Mouse (Mus musculus) cerebellum, adult 2 months (tissue): ENCODE data around the gene Catip. TPM values are rescaled to one million over a fixed set of nuclear protein-coding genes. Genes with fewer than 3 reads are reported as not detected.

Experiments
- DNase-seq, 2 experiments: peaks; one replicate each; pipeline ENCODE4 v3.0.0; 2021
- H3K27ac ChIP-seq: fragments of 200-500 bp; 2 replicates; pipeline ENCODE4 v1.5.1; 2012; ENCODE audit warnings: low read length, control low read depth, inconsistent platforms; ENCODE audit not compliant: insufficient read depth
- H3K27me3 ChIP-seq: fragments of 200-500 bp; 2 replicates; pipeline ENCODE4 v1.6.1; 2012; ENCODE audit warnings: inconsistent platforms, mild to moderate bottlenecking, low read length, moderate library complexity; ENCODE audit not compliant: control insufficient read depth, insufficient read depth
- H3K4me1 ChIP-seq: fragments of 200-500 bp; 2 replicates; pipeline ENCODE4 v1.6.1; 2011; ENCODE audit warnings: low read length; ENCODE audit not compliant: control insufficient read depth, insufficient read depth
- H3K4me3 ChIP-seq: fragments of 200-500 bp; replicated peaks from 2 replicates; pipeline ENCODE3; 2011; ENCODE audit warnings: mild to moderate bottlenecking, low read depth, low read length, control low read depth; ENCODE audit not compliant: insufficient read depth
- CTCF ChIP-seq: fragments of 200-500 bp; IDR thresholded peaks from 2 replicates; pipeline ENCODE4 v1.5.1; 2011; ENCODE audit warnings: low read depth, mild to moderate bottlenecking, control low read depth, low read length, moderate library complexity, borderline replicate concordance; ENCODE audit not compliant: insufficient read depth
- POLR2A ChIP-seq: fragments of 200-500 bp; IDR thresholded peaks from 2 replicates; pipeline ENCODE4 v1.6.1; 2011; ENCODE audit warnings: low read length, control low read depth, borderline replicate concordance; ENCODE audit not compliant: insufficient read depth
- WGBS: fragments of 180-500 bp; shearing (Covaris S2); methylation state at CpG from one replicate; pipeline ENCODE4 v1.1.7; 2018; 5-methylcytosine and 5-hydroxymethylcytosine counted together
- polyA plus RNA-seq: library from polyadenylated mRNA; depleted of rRNA; stranded (reverse); fragments of >200 nt; gene quantifications from 2 replicates; pipeline ENCODE4 v1.2.3, GENCODE M21; 2012

Gene Catip
- polyA plus RNA-seq, 1 experiment = 2.1 TPM

DNA sequence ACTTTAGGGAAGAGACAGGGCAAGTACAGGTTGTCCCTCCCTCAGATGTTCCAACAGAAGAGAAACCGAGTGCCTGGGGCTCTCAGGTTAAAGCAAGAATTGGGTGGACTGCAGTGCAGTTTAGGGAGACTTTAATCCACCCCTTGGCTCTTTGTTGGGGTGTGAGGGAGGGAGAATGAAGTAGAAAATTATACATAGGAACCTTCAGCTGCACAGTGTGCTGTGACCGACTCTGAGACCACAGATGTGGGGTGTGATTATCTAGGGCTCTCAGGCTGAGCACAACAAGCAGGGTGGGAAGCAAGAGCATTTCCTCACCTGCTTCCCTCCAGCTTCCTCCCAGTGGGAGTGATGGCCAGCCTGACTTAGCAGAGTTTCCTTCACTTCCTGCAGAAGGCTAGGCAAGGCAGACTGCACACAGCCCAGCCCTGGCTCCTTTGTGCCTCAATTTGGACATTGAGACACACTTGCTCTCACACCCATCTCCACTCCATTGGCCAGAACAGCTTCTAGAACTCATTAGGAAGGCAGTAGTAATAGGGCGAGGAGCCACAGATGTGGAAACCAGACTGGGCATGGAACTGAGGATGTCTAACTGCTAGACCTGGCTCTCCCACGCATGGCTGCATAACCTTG lies 30.7 kb upstream of the Catip start:
- no peaks in the 10 kb centered on the region for H3K27me3 ChIP-seq
- DNase-seq = no peak
- no peak overlapping the region; the same call in 1 of the 2 replicates for H3K27ac ChIP-seq
- no peak overlapping the region for H3K4me3 ChIP-seq
- 61% methylated on average over 4 of the region's 4 CpGs for WGBS
- TF ChIP-seq POLR2A = no peak
- no peak for TF ChIP-seq CTCF
- peaks cover 9% of the 10 kb centered on the region for H3K4me1 ChIP-seq

- peaks cover 15% of the 10 kb centered on the region for H3K4me1 ChIP-seq
- 0% methylated on average over 36 of the region's 36 CpGs for WGBS
- TF ChIP-seq POLR2A = no peak; the same call in 1 of the 2 replicates
- peak; percentile 30; the same call in 1 of the 2 replicates for TF ChIP-seq CTCF
- peak overlapping the region; percentile 49 for H3K27ac ChIP-seq
- peak; percentile 94 to 96 for DNase-seq
- H3K4me3 ChIP-seq = peak overlapping the region; percentile 61
- no peaks in the 10 kb centered on the region for H3K27me3 ChIP-seq
Observed at GRCm38 (mm10) chr1:74332241-74332763, 29.6 kb upstream of the Catip start.

GRCm38 (mm10) chr1:74332930-74333329 lies 29.0 kb upstream of the Catip start:
- Histone ChIP-seq H3K4me1 (peaks cover 19% of the 10 kb centered on the region), H3K4me3 (peak overlapping the region; percentile 61), H3K27me3 (no peaks in the 10 kb centered on the region), H3K27ac (peak overlapping the region; percentile 49)
- 5% methylated on average over 9 of the region's 9 CpGs for WGBS
- peak in 1 of 2 experiments; percentile 59 for DNase-seq
- TF ChIP-seq CTCF (no peak), POLR2A (no peak)

- H3K27me3 ChIP-seq = no peaks in the 10 kb centered on the region
- no peak overlapping the region for H3K4me3 ChIP-seq
- WGBS = 87% methylated on average over 3 of the region's 3 CpGs
- H3K4me1 ChIP-seq = peaks cover 19% of the 10 kb centered on the region
- DNase-seq = no peak
- H3K27ac ChIP-seq = no peak overlapping the region
- no peak for TF ChIP-seq CTCF
- no peak for TF ChIP-seq POLR2A
Observed at GRCm38 (mm10) chr1:74334607-74335006, 27.3 kb upstream of the Catip start.

- TF ChIP-seq POLR2A = no peak
- no peak for TF ChIP-seq CTCF
- Histone ChIP-seq H3K27me3 (no peaks in the 10 kb centered on the region), H3K4me3 (no peak overlapping the region), H3K27ac (peak overlapping the region; percentile 6), H3K4me1 (peaks cover 23% of the 10 kb centered on the region)
- no peak for DNase-seq
- WGBS = 26% methylated on average over 4 of the region's 4 CpGs
Observed at GRCm38 (mm10) chr1:74335033-74335432, 26.9 kb upstream of the Catip start.

DNA sequence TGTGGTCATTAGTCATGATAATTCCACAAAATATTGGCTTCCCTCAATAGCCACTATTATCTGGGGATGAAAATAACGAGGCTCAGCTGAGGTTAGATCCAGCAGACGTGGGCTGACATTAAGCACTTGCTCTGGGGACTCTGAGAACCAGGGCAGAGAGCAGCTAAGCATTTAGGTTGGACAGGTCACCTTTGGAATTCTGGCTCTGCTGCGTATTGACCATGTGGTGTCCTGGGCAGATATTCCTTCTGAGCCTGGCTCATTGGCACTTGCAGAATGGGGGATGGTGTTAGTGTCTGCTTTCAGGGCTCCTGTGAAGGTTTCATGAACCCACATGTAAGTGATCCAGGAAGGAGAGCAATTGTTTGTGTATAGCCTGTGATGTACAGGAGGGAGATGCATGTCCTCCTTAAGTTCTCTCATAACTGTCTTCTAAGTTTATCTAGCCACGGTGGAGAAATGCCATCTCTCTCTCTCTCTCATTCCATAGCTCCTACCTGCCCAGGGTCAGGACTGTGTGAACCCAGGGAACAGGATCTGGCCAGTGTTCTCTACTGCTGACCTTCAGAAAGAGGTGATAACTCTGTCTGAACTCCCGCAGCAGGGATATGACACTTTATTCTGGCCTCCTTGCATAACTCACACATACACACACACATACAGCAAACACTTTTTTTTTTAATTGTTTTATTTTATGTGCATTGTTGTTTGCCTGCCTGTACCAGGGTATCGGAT lies 26.3 kb upstream of the Catip start:
- Histone ChIP-seq H3K4me3 (no peak overlapping the region), H3K27ac (peak overlapping the region; percentile 6), H3K27me3 (no peaks in the 10 kb centered on the region), H3K4me1 (peaks cover 29% of the 10 kb centered on the region)
- peak; percentile 48 to 61 for DNase-seq
- WGBS = 43% methylated on average over 6 of the region's 6 CpGs
- no peak for TF ChIP-seq CTCF
- TF ChIP-seq POLR2A = no peak

GRCm38 (mm10) chr1:74337241-74337771 lies 24.6 kb upstream of the Catip start:
- TF ChIP-seq POLR2A = no peak
- no peak for TF ChIP-seq CTCF
- Histone ChIP-seq H3K4me3 (no peak overlapping the region), H3K4me1 (peaks cover 29% of the 10 kb centered on the region), H3K27ac (no peak overlapping the region), H3K27me3 (no peaks in the 10 kb centered on the region)
- DNase-seq = peak in 1 of 2 experiments; percentile 44
- WGBS = 46% methylated on average over 3 of the region's 3 CpGs

- H3K27me3 ChIP-seq = no peaks in the 10 kb centered on the region
- peaks cover 30% of the 10 kb centered on the region for H3K4me1 ChIP-seq
- 79% methylated on average over 5 of the region's 5 CpGs for WGBS
- TF ChIP-seq POLR2A (no peak), CTCF (no peak)
- no peak overlapping the region for H3K4me3 ChIP-seq
- no peak for DNase-seq
- H3K27ac ChIP-seq = no peak overlapping the region
Observed at GRCm38 (mm10) chr1:74338013-74338412, 23.9 kb upstream of the Catip start.
